Mouse (Mus musculus) right cerebral cortex, adult 2 months (tissue): Measurements from ENCODE around the gene Tmem234.
A peak's percentile ranks its signal among the peaks of the same experiment; 100 is the strongest.

Experiments
- DNase-seq, 2 experiments: peaks; one replicate each; pipeline ENCODE4 v3.0.0; 2021 to 2022; ENCODE audit warnings: low spot score in 2 of 2

The Tmem234 gene

GRCm38 (mm10) chr4:129578466-129578865 lies 22.0 kb upstream of the Tmem234 start, which contains the start of gene Fam167b:
Gene Fam167b, minus strand, starts transcription at chr4:129578549.
- DNase-seq = no peak

- DNase-seq = no peak
Observed at GRCm38 (mm10) chr4:129580347-129580746, 20.1 kb upstream of the Tmem234 start.

- DNase-seq = no peak
Observed at GRCm38 (mm10) chr4:129582251-129582650, 18.2 kb upstream of the Tmem234 start.

GRCm38 (mm10) chr4:129584370-129584769 lies 16.1 kb upstream of the Tmem234 start:
- DNase-seq = no peak

GRCm38 (mm10) chr4:129584884-129585608 lies 15.4 kb upstream of the Tmem234 start:
- DNase-seq = peak; percentile 80 to 91

GRCm38 (mm10) chr4:129585773-129586172 lies 14.7 kb upstream of the Tmem234 start:
- no peak for DNase-seq

GRCm38 (mm10) chr4:129586943-129587342 lies 13.5 kb upstream of the Tmem234 start:
- no peak for DNase-seq

GRCm38 (mm10) chr4:129588865-129589264 lies 11.6 kb upstream of the Tmem234 start:
- no peak for DNase-seq

GRCm38 (mm10) chr4:129608426-129609025 lies 8.1 kb downstream of the Tmem234 start:
- DNase-seq = peak; percentile 82 to 84

GRCm38 (mm10) chr4:129609139-129609631 lies 8.7 kb downstream of the Tmem234 start:
- DNase-seq = no peak

GRCm38 (mm10) chr4:129610026-129610425 lies 9.6 kb downstream of the Tmem234 start:
- no peak for DNase-seq

GRCm38 (mm10) chr4:129610472-129610871 lies 10.0 kb downstream of the Tmem234 start:
- DNase-seq = no peak

- no peak for DNase-seq
Observed at GRCm38 (mm10) chr4:129614093-129614492, 13.6 kb downstream of the Tmem234 start, which contains the start of gene Dcdc2b. Gene Dcdc2b, minus strand, starts transcription at chr4:129614257.

- no peak for DNase-seq
Observed at GRCm38 (mm10) chr4:129615801-129616290, 15.4 kb downstream of the Tmem234 start.

GRCm38 (mm10) chr4:129616631-129617030 lies 16.2 kb downstream of the Tmem234 start:
- no peak for DNase-seq

GRCm38 (mm10) chr4:129617121-129617641 lies 16.7 kb downstream of the Tmem234 start:
- DNase-seq = no peak

- no peak for DNase-seq
Observed at GRCm38 (mm10) chr4:129618031-129618430, 17.6 kb downstream of the Tmem234 start.

GRCm38 (mm10) chr4:129618786-129619691 lies 18.6 kb downstream of the Tmem234 start, which contains the start of gene Iqcc:
Gene Iqcc, minus strand, starts transcription at chr4:129619099.
- peak; percentile 97 for DNase-seq

GRCm38 (mm10) chr4:129620419-129621282 lies 20.2 kb downstream of the Tmem234 start:
- DNase-seq = no peak

- no peak for DNase-seq
Observed at GRCm38 (mm10) chr4:129621283-129621841, 20.9 kb downstream of the Tmem234 start.
